Mouse (Mus musculus) layer of hippocampus, postnatal 25 days (tissue): Measurements from ENCODE around the gene Copa. TPM values are rescaled to one million over a fixed set of nuclear protein-coding genes. Genes with fewer than 3 reads are reported as not detected.
A peak's percentile ranks its signal among the peaks of the same experiment; 100 is the strongest.

Source experiments
- DNase-seq, 2 experiments: peaks; one replicate each; pipeline ENCODE4 v3.0.0; 2022; ENCODE audit warnings: mixed read lengths in 2 of 2, low spot score in 1 of 2; ENCODE audit errors: extremely low spot score in 1 of 2
- total RNA-seq, 2 experiments: library from RNA; stranded (reverse); gene quantifications; 2 replicates each; pipeline ENCODE4 v1.2.3; 2021

Copa gene
- total RNA-seq = 100 to 1,000 TPM; 148 to 149 TPM

- peak; percentile 80 to 89 for DNase-seq
Measured at GRCm38 (mm10) chr1:172082101-172082898, at the start of gene Copa, which contains the start of gene Ncstn. Copa (plus strand) TSS chr1:172082529. Ncstn (minus strand) TSS chr1:172082795.

GRCm38 (mm10) chr1:172046410-172046809, 35.9 kb upstream of the Copa start:
- DNase-seq = no peak

- peak; percentile 72 to 80 for DNase-seq
Measured at GRCm38 (mm10) chr1:172046938-172047337, 35.4 kb upstream of the Copa start.

- no peak for DNase-seq
Measured at GRCm38 (mm10) chr1:172048241-172048734, 34.0 kb upstream of the Copa start.

GRCm38 (mm10) chr1:172049131-172049782, 33.1 kb upstream of the Copa start:
- no peak for DNase-seq

GRCm38 (mm10) chr1:172052766-172053279, 29.5 kb upstream of the Copa start:
- DNase-seq = no peak

GRCm38 (mm10) chr1:172053541-172054440, 28.5 kb upstream of the Copa start:
- DNase-seq = no peak

GRCm38 (mm10) chr1:172056251-172056650, 26.1 kb upstream of the Copa start:
- DNase-seq = no peak

- no peak for DNase-seq
Measured at GRCm38 (mm10) chr1:172057491-172057921, 24.8 kb upstream of the Copa start, which contains the start of gene Nhlh1. Nhlh1 (minus strand) TSS chr1:172057573.

- no peak for DNase-seq
Measured at GRCm38 (mm10) chr1:172058321-172058720, 24.0 kb upstream of the Copa start.

GRCm38 (mm10) chr1:172058874-172059273, 23.5 kb upstream of the Copa start:
- DNase-seq = no peak

- DNase-seq = no peak
Measured at GRCm38 (mm10) chr1:172060659-172061058, 21.7 kb upstream of the Copa start.

- DNase-seq = no peak
Measured at GRCm38 (mm10) chr1:172061217-172061616, 21.1 kb upstream of the Copa start.

- no peak for DNase-seq
Measured at GRCm38 (mm10) chr1:172062101-172062500, 20.2 kb upstream of the Copa start.

GRCm38 (mm10) chr1:172063291-172064023, 18.9 kb upstream of the Copa start:
- no peak for DNase-seq

- peak in 1 of 2 experiments; percentile 24 for DNase-seq
Measured at GRCm38 (mm10) chr1:172064613-172065141, 17.7 kb upstream of the Copa start.

- DNase-seq = no peak
Measured at GRCm38 (mm10) chr1:172070227-172070626, 12.1 kb upstream of the Copa start.

GRCm38 (mm10) chr1:172071556-172071955, 10.8 kb upstream of the Copa start:
- no peak for DNase-seq

- no peak for DNase-seq
Measured at GRCm38 (mm10) chr1:172072604-172073003, 9.7 kb upstream of the Copa start.
